Mouse (Mus musculus) spleen, adult 2 months (tissue): ENCODE data around the gene Slc4a3. TPM values are rescaled to one million over a fixed set of nuclear protein-coding genes. Genes with fewer than 3 reads are reported as not detected.

Source experiments
- DNase-seq, 2 experiments: peaks; one replicate each; pipeline versions ENCODE4 v3.0.0 to v3.0.0-alpha.2; 2012 to 2021; ENCODE audit warnings: low spot score in 2 of 2, low read depth in 1 of 2
- H3K27ac ChIP-seq: fragments of 200-500 bp; 2 replicates; pipeline ENCODE4 v1.5.1; 2012; ENCODE audit warnings: low read length, inconsistent platforms; ENCODE audit not compliant: insufficient read depth
- H3K27me3 ChIP-seq: fragments of 200-500 bp; 2 replicates; pipeline ENCODE4 v1.6.1; 2012; ENCODE audit warnings: mild to moderate bottlenecking, moderate library complexity, low read length, inconsistent platforms; ENCODE audit not compliant: control insufficient read depth, insufficient read depth
- H3K36me3 ChIP-seq: fragments of 200-500 bp; 2 replicates; pipeline ENCODE4 v1.6.1; 2012; ENCODE audit warnings: mild to moderate bottlenecking, low read length, inconsistent platforms; ENCODE audit not compliant: control insufficient read depth, insufficient read depth
- H3K4me1 ChIP-seq: fragments of 200-500 bp; 2 replicates; pipeline ENCODE4 v1.6.1; 2011; ENCODE audit warnings: inconsistent platforms; ENCODE audit not compliant: control insufficient read depth, insufficient read depth, insufficient read length
- H3K4me3 ChIP-seq: fragments of 200-500 bp; 2 replicates; pipeline ENCODE4 v1.5.1; 2011; ENCODE audit warnings: mild to moderate bottlenecking, inconsistent platforms; ENCODE audit not compliant: insufficient read depth, insufficient read length; ENCODE audit errors: extremely low read depth
- CTCF ChIP-seq: fragments of 200-500 bp; IDR thresholded peaks from 2 replicates; pipeline ENCODE4 v1.5.1; 2011; ENCODE audit warnings: mild to moderate bottlenecking, inconsistent platforms; ENCODE audit not compliant: insufficient read depth, insufficient read length, insufficient replicate concordance; ENCODE audit errors: extremely low read depth
- POLR2A ChIP-seq: fragments of 200-500 bp; IDR thresholded peaks from 2 replicates; pipeline ENCODE4 v1.6.1; 2011; ENCODE audit warnings: low read depth, low read length, inconsistent platforms
- WGBS: fragments of 180-500 bp; shearing (Covaris S2); methylation state at CpG from one replicate; pipeline ENCODE4 v1.1.7; 2018; 5-methylcytosine and 5-hydroxymethylcytosine counted together
- polyA plus RNA-seq: library from polyadenylated mRNA; depleted of rRNA; stranded (reverse); fragments of >200 nt; gene quantifications from 2 replicates; pipeline ENCODE4 v1.2.3, GENCODE M21; 2012

Gene Slc4a3
- polyA plus RNA-seq, 1 experiment, result 4.5 TPM

DNA sequence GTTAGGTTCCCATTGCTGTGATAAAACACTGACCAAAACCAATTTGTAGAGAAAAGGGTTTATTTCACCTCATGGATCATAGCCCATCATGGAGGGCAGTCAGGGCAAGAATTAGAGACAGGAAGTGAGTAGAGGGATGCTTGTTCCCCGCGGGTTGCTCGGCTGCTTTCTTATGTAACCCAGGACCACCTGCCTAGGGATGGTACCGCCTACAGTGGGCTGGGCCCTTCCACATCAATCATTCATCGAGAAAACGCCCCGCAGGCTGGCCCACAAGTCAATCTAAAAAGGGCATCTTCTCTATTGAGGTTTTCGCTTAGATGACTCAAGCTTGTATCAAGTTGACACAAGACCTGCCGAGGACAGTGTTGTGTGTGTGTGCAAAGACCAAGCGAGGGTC, 37.0 kb downstream of the Slc4a3 start:
- Histone ChIP-seq H3K36me3 (no peaks in the 10 kb centered on the region), H3K27ac (no peak overlapping the region), H3K27me3 (no peaks in the 10 kb centered on the region), H3K4me1 (no peaks in the 10 kb centered on the region), H3K4me3 (no peak overlapping the region)
- no peak for TF ChIP-seq CTCF
- TF ChIP-seq POLR2A, result no peak
- no peak for DNase-seq
- WGBS, result 77% methylated on average over 10 of the region's 10 CpGs

DNA sequence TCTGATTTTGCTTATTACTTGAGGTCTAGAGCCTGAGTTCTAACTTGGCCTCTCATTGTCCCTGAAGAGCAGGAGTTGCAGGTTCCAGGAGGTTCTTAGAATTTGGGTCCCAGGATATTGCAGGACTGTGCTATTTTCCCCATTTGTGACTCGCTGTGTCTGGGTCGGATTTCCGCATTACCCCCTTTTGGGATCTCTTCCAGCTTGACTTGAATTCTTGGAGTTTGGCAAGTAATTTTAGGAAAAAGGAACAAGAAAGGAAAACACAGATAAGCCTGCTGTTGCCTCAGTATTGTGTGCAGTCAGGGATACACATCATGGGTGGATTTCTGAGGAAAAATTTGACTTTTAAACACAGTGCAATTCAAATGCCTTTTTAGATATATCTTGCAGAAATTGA, 40.7 kb downstream of the Slc4a3 start:
- no peak overlapping the region for H3K27ac ChIP-seq
- no peaks in the 10 kb centered on the region for H3K36me3 ChIP-seq
- H3K27me3 ChIP-seq, result peaks cover 1% of the 10 kb centered on the region; the same call in 1 of the 2 replicates
- TF ChIP-seq POLR2A, result no peak
- no peak for TF ChIP-seq CTCF
- no peak overlapping the region for H3K4me3 ChIP-seq
- no peak for DNase-seq
- no peaks in the 10 kb centered on the region for H3K4me1 ChIP-seq
- 93% methylated on average over 3 of the region's 3 CpGs for WGBS

DNA sequence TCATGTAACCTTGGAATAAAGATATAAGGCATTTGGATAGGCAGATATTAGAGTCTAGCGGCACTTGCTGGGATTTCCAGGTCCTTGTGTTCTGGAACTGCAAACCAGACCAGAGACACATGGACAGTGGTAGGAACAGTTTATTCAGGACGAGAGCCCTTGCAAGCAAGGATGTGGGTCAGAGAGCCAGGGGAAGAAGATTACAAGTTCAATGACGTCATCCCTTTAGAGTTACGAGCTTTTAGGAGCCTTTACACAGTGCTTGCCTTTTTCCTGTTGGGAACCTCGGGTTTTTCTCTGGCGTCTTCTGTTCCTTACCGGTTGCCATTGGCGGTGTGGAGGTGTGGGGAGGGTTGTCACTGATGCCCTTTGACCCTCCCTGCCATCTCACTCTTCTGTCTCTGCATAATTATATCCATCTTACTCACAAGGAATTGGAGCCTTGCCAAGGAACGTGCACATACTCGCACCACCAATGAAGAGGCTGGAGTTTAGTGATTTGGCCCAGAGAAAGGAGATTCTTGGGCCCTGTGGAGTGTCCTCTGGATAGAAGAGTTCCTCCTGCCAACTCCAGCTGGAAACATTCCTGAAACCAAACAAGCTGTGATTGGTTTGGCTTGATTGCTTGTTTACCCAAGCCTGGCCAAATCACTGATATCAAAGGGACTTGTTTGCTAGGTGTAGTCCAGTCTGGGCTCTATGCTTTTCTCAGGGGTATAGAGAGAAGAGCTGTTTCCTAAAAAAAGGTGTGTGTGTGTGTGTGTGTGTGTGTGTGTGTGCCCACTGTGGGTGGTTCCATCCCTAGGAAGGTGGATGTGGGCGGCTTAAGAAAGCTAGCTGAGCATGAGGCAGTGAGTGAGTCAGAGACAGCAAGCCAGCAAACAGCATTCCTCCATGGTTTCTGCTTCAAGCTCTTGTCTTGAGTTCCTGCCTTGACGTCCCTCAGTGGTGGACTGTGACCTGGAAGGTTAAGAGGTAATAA, 42.0 kb downstream of the Slc4a3 start:
- Histone ChIP-seq H3K27me3 (peaks cover 1% of the 10 kb centered on the region; the same call in 1 of the 2 replicates), H3K4me3 (no peak overlapping the region), H3K36me3 (no peaks in the 10 kb centered on the region), H3K4me1 (no peaks in the 10 kb centered on the region), H3K27ac (no peak overlapping the region)
- no peak for DNase-seq
- TF ChIP-seq CTCF (no peak), POLR2A (no peak)
- 57% methylated on average over 12 of the region's 12 CpGs for WGBS

DNA sequence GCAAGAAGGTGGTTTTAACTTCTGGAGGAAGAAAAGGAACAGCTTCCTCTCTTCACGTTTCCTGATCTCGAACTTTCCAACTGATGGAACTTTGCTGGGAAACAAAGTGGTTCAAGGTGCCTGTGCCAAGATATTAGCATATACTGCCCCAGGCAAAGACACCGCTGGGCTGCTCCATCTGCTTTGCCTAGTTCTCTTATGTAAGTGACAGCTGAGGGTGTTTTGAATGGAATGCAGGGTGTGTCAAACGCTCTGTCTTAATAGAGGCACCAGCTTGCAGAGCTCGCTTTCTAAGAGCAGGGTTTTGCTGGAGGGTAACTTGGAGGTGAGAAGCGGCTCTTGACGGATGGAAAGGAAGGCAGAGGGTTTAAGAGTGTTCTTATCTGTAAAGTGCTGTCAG, 42.8 kb downstream of the Slc4a3 start:
- Histone ChIP-seq H3K36me3 (no peaks in the 10 kb centered on the region), H3K4me1 (no peaks in the 10 kb centered on the region), H3K4me3 (no peak overlapping the region), H3K27ac (no peak overlapping the region), H3K27me3 (peaks cover 1% of the 10 kb centered on the region; the same call in 1 of the 2 replicates)
- 42% methylated on average over 7 of the region's 7 CpGs for WGBS
- DNase-seq, result no peak
- TF ChIP-seq CTCF (no peak), POLR2A (no peak)

DNA sequence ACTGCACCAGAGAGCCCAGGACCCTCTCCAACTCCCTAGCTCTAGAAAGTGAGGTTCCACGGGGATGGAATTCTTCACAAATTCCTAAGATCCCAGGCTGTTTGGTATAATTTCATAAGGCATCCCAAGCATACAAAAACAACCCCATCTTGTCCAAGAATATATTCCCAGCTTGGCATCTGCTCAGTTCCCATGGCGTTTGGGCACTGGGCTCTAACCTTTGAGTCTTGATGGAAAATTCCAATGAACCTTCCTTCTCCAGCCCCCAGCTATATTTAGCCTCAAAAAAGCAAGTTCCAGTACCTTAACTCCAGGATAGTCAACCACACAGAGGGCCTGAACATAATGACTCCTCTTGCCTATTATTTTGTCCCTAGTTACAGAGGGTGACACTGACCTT, 43.9 kb downstream of the Slc4a3 start:
- Histone ChIP-seq H3K4me3 (no peak overlapping the region), H3K27ac (no peak overlapping the region), H3K27me3 (peaks cover 1% of the 10 kb centered on the region; the same call in 1 of the 2 replicates), H3K36me3 (no peaks in the 10 kb centered on the region), H3K4me1 (no peaks in the 10 kb centered on the region)
- no peak for TF ChIP-seq POLR2A
- TF ChIP-seq CTCF, result no peak
- WGBS, result 83% methylated on average over 2 of the region's 2 CpGs
- DNase-seq, result no peak

DNA sequence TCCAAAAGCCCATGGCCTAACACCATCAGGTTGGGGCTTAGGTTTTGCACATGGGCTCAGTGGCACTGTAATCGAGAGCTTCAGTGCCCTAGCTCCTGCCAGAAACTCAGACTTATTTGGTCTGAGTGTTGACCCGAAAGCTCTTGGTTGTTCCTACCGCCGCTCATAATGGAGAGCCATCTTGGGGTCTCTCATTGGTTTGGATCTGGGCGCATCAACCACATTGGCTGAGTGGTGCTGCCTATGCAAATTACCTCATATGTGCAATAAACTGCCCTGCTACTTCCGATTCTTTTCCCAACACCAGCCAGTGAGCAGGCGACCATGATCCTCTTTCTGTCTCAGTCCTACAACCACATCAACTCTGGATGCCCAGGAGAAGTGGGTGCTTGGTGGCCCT, 47.9 kb downstream of the Slc4a3 start:
- Histone ChIP-seq H3K4me1 (no peaks in the 10 kb centered on the region), H3K27me3 (peaks cover 1% of the 10 kb centered on the region; the same call in 1 of the 2 replicates), H3K27ac (no peak overlapping the region), H3K4me3 (no peak overlapping the region), H3K36me3 (no peaks in the 10 kb centered on the region)
- 89% methylated on average over 7 of the region's 7 CpGs for WGBS
- TF ChIP-seq POLR2A, result no peak
- no peak for TF ChIP-seq CTCF
- DNase-seq, result no peak

DNA sequence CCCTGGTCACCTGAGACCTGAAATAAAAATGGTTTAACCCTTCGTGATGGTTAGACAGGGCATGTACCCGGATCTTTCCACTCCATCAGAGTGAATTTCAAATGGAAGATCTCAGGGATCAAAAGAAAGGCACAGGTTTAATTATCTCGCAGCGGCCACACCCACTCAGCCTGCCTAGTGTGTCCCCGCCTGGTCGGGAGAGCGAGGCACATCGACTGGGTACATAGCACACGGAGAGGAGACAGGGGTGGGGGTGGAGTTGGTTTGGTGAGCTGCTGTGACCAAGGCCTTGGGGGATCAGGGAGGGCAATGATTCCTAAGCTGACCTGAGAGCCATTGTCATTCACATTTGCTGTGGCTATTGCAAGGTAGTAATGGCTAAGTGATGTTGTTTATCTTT, 48.8 kb downstream of the Slc4a3 start:
- H3K36me3 ChIP-seq, result no peaks in the 10 kb centered on the region
- H3K27ac ChIP-seq, result no peak overlapping the region
- H3K4me3 ChIP-seq, result no peak overlapping the region
- WGBS, result 59% methylated on average over 9 of the region's 9 CpGs
- H3K4me1 ChIP-seq, result no peaks in the 10 kb centered on the region
- no peak for DNase-seq
- TF ChIP-seq CTCF (no peak), POLR2A (no peak)
- no peaks in the 10 kb centered on the region for H3K27me3 ChIP-seq
